Mouse (Mus musculus) bone marrow, adult 2 months (tissue): ENCODE data around the gene Padi4.

Source experiments
- CTCF ChIP-seq: fragments of 200-500 bp; IDR thresholded peaks from 2 replicates; pipeline ENCODE4 v1.5.1; 2011; ENCODE audit warnings: low read length, control low read depth; ENCODE audit not compliant: control insufficient read depth, insufficient read depth
- POLR2A ChIP-seq: fragments of 200-500 bp; IDR thresholded peaks from 2 replicates; pipeline ENCODE4 v1.6.1; 2011; ENCODE audit warnings: low read depth, mild to moderate bottlenecking, control low read depth, low read length, borderline replicate concordance; ENCODE audit not compliant: control insufficient read depth

- no peak for TF ChIP-seq CTCF
- TF ChIP-seq POLR2A, result peak; percentile 60; the same call in 1 of the 2 replicates
Observed at GRCm38 (mm10) chr4:140699441-140700127, 74.5 kb downstream of the Padi4 start.
